Mouse (Mus musculus): Measurements from ENCODE around the gene 9130409I23Rik. TPM values are rescaled to one million over a fixed set of nuclear protein-coding genes. Genes with fewer than 3 reads are reported as not detected.
A peak's percentile ranks its signal among the peaks of the same experiment; 100 is the strongest.

9130409I23Rik gene
- not detected in 2 replicates for total RNA-seq (2017)

DNA sequence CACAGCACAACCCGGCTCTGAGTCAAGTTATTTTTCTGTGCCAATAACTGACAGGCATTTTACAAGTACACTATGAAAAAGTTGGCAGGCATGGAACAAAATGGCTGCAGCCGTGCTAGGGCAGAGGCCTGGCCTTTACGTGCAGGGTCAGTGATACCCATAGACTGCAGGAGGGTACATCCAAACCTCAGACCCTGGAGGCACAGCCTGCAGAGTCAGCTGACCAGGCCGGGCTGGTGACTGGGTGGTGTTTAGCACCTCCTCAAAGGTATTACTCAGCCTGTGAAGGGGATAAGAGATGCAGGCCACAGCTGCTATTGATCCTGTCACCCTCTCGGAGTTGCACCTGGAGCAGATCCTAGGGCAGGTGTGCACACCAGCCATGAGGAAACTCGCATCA is at the start of gene 9130409I23Rik:
Gene 9130409I23Rik (plus strand): TSS at position 301 of the 400 bp plus-strand sequence.
- no peak for ATAC-seq (ENCODE audit: extremely low read depth, insufficient number of reproducible peaks, low FRiP score, poor library complexity, severe bottlenecking)

DNA sequence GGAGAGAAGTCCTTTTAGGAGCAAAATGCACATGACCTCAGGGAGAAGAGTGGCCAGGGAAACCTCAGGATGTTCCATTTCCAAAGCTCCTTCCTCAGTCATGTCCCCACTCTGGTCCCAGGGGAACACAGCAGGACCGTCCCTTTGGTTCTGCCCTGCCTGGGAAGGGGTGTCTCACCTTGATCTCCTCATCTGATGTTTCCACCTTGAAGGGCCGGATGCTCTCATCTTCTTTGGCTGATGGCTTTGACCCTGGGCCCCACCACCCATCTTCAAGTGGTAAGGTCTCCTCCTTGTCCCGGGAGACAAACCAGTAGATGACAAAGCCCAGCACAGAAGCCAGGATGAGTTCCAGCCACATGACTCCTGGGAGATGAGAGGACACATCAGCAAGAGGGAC is 49.4 kb upstream of the 9130409I23Rik start:
- no peak for ATAC-seq (ENCODE audit: extremely low read depth, insufficient number of reproducible peaks, low FRiP score, poor library complexity, severe bottlenecking)

- no peak for ATAC-seq (ENCODE audit: extremely low read depth, insufficient number of reproducible peaks, low FRiP score, poor library complexity, severe bottlenecking)
Measured at GRCm38 (mm10) chr1:181003790-181004189, 47.2 kb upstream of the 9130409I23Rik start.

DNA sequence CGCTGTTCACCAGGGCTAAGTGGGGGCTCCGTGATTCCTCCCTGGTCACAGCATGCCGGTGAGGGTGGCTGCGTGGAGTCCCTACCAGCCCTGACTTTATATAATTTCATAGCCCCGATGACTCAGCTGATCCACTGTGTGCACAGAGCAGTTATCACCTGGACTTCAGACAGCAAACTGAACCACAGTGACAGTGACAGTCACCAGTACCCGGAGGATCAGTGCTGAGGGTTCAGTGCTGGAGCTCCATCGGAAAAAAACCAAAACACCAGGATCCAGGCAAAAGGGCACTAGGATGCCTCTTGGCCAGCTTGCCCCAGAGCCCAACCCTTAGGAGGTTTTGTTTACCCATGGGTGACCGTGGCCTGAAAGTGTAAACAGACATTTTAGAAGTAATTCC is 45.7 kb upstream of the 9130409I23Rik start:
- ATAC-seq (ENCODE audit: extremely low read depth, insufficient number of reproducible peaks, low FRiP score, poor library complexity, severe bottlenecking), result no peak

GRCm38 (mm10) chr1:181007831-181008230 is 43.2 kb upstream of the 9130409I23Rik start:
- no peak for ATAC-seq (ENCODE audit: extremely low read depth, insufficient number of reproducible peaks, low FRiP score, poor library complexity, severe bottlenecking)

GRCm38 (mm10) chr1:181008266-181008665 is 42.8 kb upstream of the 9130409I23Rik start:
- no peak for ATAC-seq (ENCODE audit: extremely low read depth, insufficient number of reproducible peaks, low FRiP score, poor library complexity, severe bottlenecking)

DNA sequence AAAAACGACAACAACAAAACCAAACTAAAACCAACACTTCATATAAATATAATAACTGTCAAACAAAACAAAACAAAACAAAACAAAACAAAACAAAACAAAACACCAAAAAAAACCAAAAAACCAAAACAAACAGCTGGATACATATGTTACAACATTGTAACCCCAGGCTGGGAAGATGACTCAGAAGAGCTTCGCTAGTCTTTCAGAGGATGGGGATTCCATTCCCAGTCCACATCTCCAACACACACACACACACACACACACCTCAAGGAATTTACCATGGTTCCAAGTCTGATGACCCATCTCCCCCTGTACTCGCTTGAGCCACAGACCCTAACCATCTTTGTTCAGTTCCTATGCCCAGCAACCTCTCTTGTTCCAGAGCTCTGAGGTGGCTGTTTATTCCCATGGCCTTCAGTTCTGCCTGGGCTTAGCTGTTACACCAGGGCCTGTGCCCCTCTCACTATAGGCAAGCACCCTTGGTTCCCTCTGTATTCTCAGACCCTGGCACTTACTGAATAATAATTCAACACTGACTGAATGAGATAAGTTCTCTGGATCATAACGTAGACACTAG is 41.9 kb upstream of the 9130409I23Rik start:
- no peak for ATAC-seq (ENCODE audit: extremely low read depth, insufficient number of reproducible peaks, low FRiP score, poor library complexity, severe bottlenecking)

- no peak for ATAC-seq (ENCODE audit: extremely low read depth, insufficient number of reproducible peaks, low FRiP score, poor library complexity, severe bottlenecking)
Measured at GRCm38 (mm10) chr1:181009754-181010153, 41.3 kb upstream of the 9130409I23Rik start.

DNA sequence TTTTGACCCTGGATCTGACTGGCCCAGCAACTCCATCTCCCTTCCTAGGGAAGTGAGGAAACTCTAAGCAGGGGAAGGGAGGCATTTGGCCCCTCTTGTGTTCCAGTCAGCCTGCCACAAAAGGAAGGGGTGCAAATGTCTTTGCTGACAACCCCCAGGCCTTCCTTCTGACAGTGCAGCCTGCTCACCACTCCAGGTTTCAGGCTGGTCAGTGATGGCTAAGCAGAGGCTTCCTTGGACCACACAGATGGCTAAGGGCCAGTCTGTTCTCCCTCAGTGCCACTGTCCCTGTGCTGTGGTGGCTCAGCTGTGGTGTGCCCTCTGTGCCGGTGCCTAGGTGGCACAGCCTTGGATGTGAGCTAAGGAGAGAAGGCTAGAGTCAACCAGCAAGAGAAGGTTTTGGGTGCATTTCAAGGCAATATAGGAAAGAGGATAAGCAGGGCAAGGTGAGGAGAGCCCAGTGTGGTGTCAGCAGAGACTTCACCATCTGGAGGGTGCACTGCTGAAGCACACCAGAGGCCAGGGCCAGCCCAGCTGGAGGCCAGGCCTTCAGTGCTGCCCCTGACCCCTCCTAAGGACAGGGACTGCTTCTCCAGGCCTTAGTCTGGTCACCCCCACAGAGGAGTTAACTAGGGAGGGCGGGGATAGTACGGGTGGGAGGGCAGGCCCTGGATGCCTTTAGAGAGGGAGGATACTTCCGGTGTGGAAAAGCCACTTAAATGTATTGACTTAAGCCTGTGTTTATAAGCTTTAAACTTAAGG is 40.7 kb upstream of the 9130409I23Rik start:
- ATAC-seq (ENCODE audit: extremely low read depth, insufficient number of reproducible peaks, low FRiP score, poor library complexity, severe bottlenecking), result no peak

GRCm38 (mm10) chr1:181011601-181012000 is 39.4 kb upstream of the 9130409I23Rik start:
- ATAC-seq (ENCODE audit: extremely low read depth, insufficient number of reproducible peaks, low FRiP score, poor library complexity, severe bottlenecking), result no peak

- no peak for ATAC-seq (ENCODE audit: extremely low read depth, insufficient number of reproducible peaks, low FRiP score, poor library complexity, severe bottlenecking)
Measured at GRCm38 (mm10) chr1:181012416-181012815, 38.6 kb upstream of the 9130409I23Rik start.

DNA sequence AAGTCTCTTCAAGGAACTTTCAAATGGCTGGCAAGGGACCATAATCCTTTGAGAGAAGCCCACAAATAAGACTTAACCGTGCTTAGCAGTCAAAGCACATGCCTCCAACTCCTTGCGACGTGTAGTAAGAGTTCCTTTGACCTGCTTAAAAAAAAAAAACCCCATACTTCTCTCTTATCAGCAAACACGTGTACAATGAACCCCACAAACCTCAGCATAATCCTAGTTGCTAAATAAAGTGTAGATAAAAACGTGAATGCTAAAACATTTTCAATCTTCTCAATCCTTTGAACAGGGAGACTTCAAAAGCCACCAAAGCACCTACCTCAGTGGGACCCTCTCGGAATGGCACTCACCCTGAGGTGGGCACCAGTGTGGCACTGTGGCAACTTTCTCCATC is 37.6 kb upstream of the 9130409I23Rik start:
- no peak for ATAC-seq (ENCODE audit: extremely low read depth, insufficient number of reproducible peaks, low FRiP score, poor library complexity, severe bottlenecking)

- peak; percentile 30; the same call in 1 of the 2 replicates for ATAC-seq (ENCODE audit: extremely low read depth, insufficient number of reproducible peaks, low FRiP score, poor library complexity, severe bottlenecking)
Measured at GRCm38 (mm10) chr1:181014731-181015500, 36.1 kb upstream of the 9130409I23Rik start.

DNA sequence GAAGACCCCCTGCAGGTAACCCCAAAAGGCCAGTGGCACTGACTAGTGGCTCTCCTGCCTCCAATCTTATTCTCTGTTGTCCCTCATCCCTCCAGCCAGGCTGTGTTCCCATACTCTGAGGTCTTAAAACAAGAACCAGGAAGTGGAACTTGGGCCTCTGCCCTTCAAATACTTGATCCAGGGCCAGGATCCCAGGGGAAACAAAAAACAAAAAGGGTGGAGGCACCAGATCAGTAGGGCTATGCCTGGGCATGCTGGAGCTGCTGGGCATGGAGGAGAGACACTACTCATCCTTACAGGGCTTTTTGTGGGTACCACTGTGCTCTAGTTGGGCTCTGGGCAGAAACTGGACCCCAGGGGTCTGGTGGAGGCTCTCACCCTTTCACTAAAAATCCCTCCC is 35.5 kb upstream of the 9130409I23Rik start:
- ATAC-seq (ENCODE audit: extremely low read depth, insufficient number of reproducible peaks, low FRiP score, poor library complexity, severe bottlenecking), result no peak

DNA sequence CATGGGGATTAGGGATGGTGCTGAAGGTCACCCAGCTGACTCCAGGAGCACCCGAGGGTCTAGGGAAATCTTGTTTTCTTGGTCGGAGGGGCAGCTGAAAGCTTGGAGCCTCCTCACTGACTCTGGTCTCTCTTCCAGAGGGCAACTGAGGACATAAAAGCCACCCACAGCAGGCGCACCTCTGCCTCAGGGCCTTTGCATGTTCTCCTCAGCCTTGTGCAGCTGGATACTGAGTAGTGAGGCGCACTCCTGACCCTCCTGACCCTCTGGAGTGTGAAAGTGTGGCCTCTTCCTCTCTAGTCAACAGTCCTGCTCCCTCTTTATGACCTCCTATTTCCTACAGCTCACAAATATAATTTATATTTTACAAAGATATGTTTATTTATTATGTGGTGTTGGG is 35.0 kb upstream of the 9130409I23Rik start:
- ATAC-seq (ENCODE audit: extremely low read depth, insufficient number of reproducible peaks, low FRiP score, poor library complexity, severe bottlenecking), result no peak

- peak; percentile 63; the same call in 1 of the 2 replicates for ATAC-seq (ENCODE audit: extremely low read depth, insufficient number of reproducible peaks, low FRiP score, poor library complexity, severe bottlenecking)
Measured at GRCm38 (mm10) chr1:181016532-181017131, 34.4 kb upstream of the 9130409I23Rik start.

DNA sequence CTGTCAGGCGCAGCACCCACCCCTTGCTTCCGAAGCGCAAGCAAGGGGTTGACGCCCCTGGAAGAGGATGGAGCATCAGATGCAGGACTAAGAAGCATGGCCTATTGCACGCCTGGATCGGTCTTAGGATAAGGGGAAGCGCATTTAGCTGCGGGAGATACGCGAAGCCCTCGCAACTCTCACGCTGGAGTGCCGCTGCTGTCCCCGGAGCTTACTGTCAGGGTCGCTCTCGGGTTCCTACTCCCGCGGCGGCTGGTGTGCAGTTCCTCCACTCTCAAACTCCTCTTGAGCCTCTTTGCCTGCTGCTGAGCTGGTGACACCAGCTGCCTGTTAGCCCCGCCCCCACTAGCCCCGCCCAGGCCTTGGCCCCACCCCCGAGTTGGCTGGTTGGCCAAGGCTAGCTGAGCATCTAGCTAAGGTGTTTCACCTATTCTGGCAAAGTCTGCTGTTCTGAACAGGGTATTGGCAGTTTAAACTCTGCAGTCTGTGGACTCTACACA is 33.8 kb upstream of the 9130409I23Rik start:
- ATAC-seq (ENCODE audit: extremely low read depth, insufficient number of reproducible peaks, low FRiP score, poor library complexity, severe bottlenecking), result peak; percentile 49

DNA sequence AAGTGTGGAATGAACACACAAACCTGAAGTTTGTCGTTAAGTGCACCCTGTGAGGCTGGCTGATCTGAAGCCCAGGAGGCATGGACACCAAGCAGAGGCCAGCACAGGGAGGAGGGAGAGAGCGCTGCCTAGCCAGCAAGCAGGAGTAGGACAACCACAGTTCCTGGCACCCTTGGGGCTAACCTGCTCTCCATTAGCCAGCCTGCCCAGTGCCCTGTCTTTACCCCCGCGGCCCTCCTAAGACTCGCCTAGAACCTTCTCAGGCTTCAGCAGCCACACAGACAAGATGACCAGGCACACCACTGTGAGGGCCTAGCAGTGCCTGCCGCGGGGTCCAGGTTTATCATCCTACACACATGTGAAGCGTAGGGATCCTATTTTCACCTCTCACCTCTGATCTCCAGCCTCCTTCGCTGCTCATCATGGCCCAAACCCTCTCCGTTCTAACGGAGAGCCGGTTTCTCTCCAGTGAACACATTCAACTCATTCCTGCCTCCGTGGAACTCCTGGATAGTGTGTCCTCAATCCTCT is 33.1 kb upstream of the 9130409I23Rik start:
- no peak for ATAC-seq (ENCODE audit: extremely low read depth, insufficient number of reproducible peaks, low FRiP score, poor library complexity, severe bottlenecking)

Measured in neutrophil, adult 5-6 weeks (primary cell).